Mouse (Mus musculus) erythroblast, embryonic 14.5 days (primary cell): ENCODE measurements around the gene Cacna1a.

Experiments used
- GATA1 ChIP-seq: IDR thresholded peaks from 2 replicates; pipeline ENCODE4 v1.6.1; 2012; ENCODE audit warnings: low read length, inconsistent platforms, mixed read lengths
- TAL1 ChIP-seq: IDR thresholded peaks from 3 replicates; pipeline ENCODE4 v1.6.1; 2012; ENCODE audit warnings: low read length, inconsistent platforms, mixed read lengths

GRCm38 (mm10) chr8:84458853-84459252, 70.6 kb downstream of the Cacna1a start:
- TF ChIP-seq GATA1, result no peak
- TF ChIP-seq TAL1, result no peak
